In genomic region chr13:94271284-94271683, GRCm38 (mm10) we compare ENCODE assay signal across 21 mouse cellular contexts. TPM values are rescaled to one million over a fixed set of nuclear protein-coding genes. Genes with fewer than 3 reads are reported as not detected.
DNase-seq lines count a peak whose midpoint lies in the region; ATAC-seq lines count a peak whose summit lies in the region.
"Had no signal": no experiment of that assay in that cellular context is flagged by ENCODE, and none has a peak within 500 bp of the region (broad histone marks: within the 10 kb centered on the region; RNA-seq: fewer than 3 reads in every experiment).

No protein-coding gene starts in this region.

- no peak overlapping the region for H3K4me3 ChIP-seq in heart, embryonic 12.5 days
- no peak overlapping the region for H3K4me3 ChIP-seq in neural tube, embryonic 14.5 days (ENCODE audit: low read depth, low read length)
- H3K4me3 ChIP-seq: embryonic facial prominence, embryonic 12.5 days; hindbrain, embryonic 15.5 days; limb, embryonic 15.5 days; liver, embryonic 15.5 days had no signal

- no peaks in the 10 kb centered on the region for H3K36me3 ChIP-seq in heart, embryonic 12.5 days
- no peaks in the 10 kb centered on the region for H3K36me3 ChIP-seq in neural tube, embryonic 14.5 days (ENCODE audit: control insufficient read depth, insufficient read depth, low read length)
- H3K36me3 ChIP-seq: embryonic facial prominence, embryonic 12.5 days; hindbrain, embryonic 15.5 days; limb, embryonic 15.5 days; liver, embryonic 15.5 days had no signal

- H3K4me1 ChIP-seq in heart, embryonic 12.5 days (replicated peaks): peaks cover 28% of the 10 kb centered on the region
- H3K4me1 ChIP-seq in neural tube, embryonic 14.5 days (ENCODE audit: control insufficient read depth, insufficient read depth, low read length): peaks cover 2% of the 10 kb centered on the region; the same call in 1 of the 2 replicates
- H3K4me1 ChIP-seq: embryonic facial prominence, embryonic 12.5 days; limb, embryonic 15.5 days had no signal

- H3K27ac ChIP-seq in heart, embryonic 12.5 days (ENCODE audit: poor library complexity, severe bottlenecking): no peak overlapping the region
- H3K27ac ChIP-seq in neural tube, embryonic 14.5 days (ENCODE audit: low read depth, low read length): no peak overlapping the region
- H3K27ac ChIP-seq: embryonic facial prominence, embryonic 12.5 days; hindbrain, embryonic 15.5 days; limb, embryonic 15.5 days; liver, embryonic 15.5 days had no signal

- ATAC-seq in heart, embryonic 12.5 days (ENCODE audit: insufficient number of reproducible peaks, low FRiP score): no peak
- ATAC-seq in neural tube, embryonic 14.5 days (ENCODE audit: low read depth): peak; percentile 34; the same call in 1 of the 2 replicates
- ATAC-seq: activated CD4-positive, CD25-positive, alpha-beta regulatory T cell, adult 4 months; CD4-positive, CD25-positive, alpha-beta regulatory T cell, adult 4 months; forebrain, embryonic 16.5 days; intestine, postnatal 0 days; lung, postnatal 0 days had no signal

- no peak overlapping the region for H3K4me2 ChIP-seq in heart, embryonic 12.5 days
- H3K4me2 ChIP-seq in neural tube, embryonic 14.5 days (ENCODE audit: low read depth, low read length): no peak overlapping the region
- H3K4me2 ChIP-seq: embryonic facial prominence, embryonic 12.5 days; heart, embryonic 11.5 days; hindbrain, embryonic 15.5 days; limb, embryonic 15.5 days; liver, embryonic 15.5 days had no signal

- DNase-seq in heart, adult 11 months: peak; percentile 80
- DNase-seq in neural tube, embryonic 10.5 days (ENCODE audit: extremely low spot score, low spot score): no peak
- peak; percentile 61 to 62 for DNase-seq in cerebellum, postnatal 25 days
- no peak for DNase-seq in kidney, postnatal 14 days
- no peak for DNase-seq in urinary bladder, adult 18-20 months (ENCODE audit: low spot score in 2 of 2)
- no peak for DNase-seq in thymus, adult 18-20 months
- DNase-seq: adrenal gland, postnatal 25 days; heart, postnatal 14 days; thymus, postnatal 4 days had no signal

- H3K9ac ChIP-seq in heart, embryonic 12.5 days: no peak overlapping the region
- H3K9ac ChIP-seq in neural tube, embryonic 14.5 days (replicated peaks; ENCODE audit: low read depth, low read length): no peak overlapping the region
- H3K9ac ChIP-seq: embryonic facial prominence, embryonic 12.5 days; hindbrain, embryonic 15.5 days; limb, embryonic 15.5 days; liver, embryonic 15.5 days had no signal

- H3K9me3 ChIP-seq in heart, embryonic 12.5 days (replicated peaks): peaks cover 3% of the 10 kb centered on the region; the same call in 1 of the 2 replicates
- H3K9me3 ChIP-seq in neural tube, embryonic 14.5 days (ENCODE audit: control insufficient read depth, low read length): no peaks in the 10 kb centered on the region
- H3K9me3 ChIP-seq: embryonic facial prominence, embryonic 12.5 days; hindbrain, embryonic 15.5 days; limb, embryonic 15.5 days; liver, embryonic 15.5 days had no signal

- WGBS in heart, embryonic 12.5 days: 92% methylated on average over 6 of the region's 6 CpGs
- 72% methylated on average over 6 of the region's 6 CpGs for WGBS in neural tube, embryonic 14.5 days

- H3K27me3 ChIP-seq in heart, embryonic 12.5 days (replicated peaks): no peaks in the 10 kb centered on the region
- no peaks in the 10 kb centered on the region for H3K27me3 ChIP-seq in neural tube, embryonic 14.5 days (ENCODE audit: control insufficient read depth, insufficient read depth, low read length)
- H3K27me3 ChIP-seq: embryonic facial prominence, embryonic 12.5 days; hindbrain, embryonic 15.5 days; limb, embryonic 15.5 days; liver, embryonic 15.5 days had no signal

RNA-seq across cellular contexts. Expression of gene Scamp1, which starts 14.4 kb away (rescaled TPM):
- polyA plus RNA-seq in heart, embryonic 12.5 days (2016; fragmentation: Nextera tagmentation; extraction: Ambion mirVana): 26.2 and 29.2 TPM in 2 replicates
- 181 and 182 TPM in 2 replicates for polyA plus RNA-seq in neural tube, embryonic 14.5 days (2014; fragmentation: Nextera tagmentation; extraction: Ambion mirVana)

Comparison
In these comparisons a context has a peak if more than half of its experiments do, and no peak if none do; other contexts are left out.
1. DNase-seq: peak in heart, adult 11 months (single experiment) and cerebellum, postnatal 25 days (2 of 2); none in neural tube, embryonic 10.5 days (single experiment), kidney, postnatal 14 days (single experiment), urinary bladder, adult 18-20 months (0 of 2) and thymus, adult 18-20 months (0 of 2).